Mouse (Mus musculus) myocyte (in vitro differentiated cells): ENCODE measurements at regions not wholly inside any gene's neighbourhood (a gene's known extent, or its start where the extent isn't known, plus 50 kb on each side); places are given as distances from the start of the nearest gene placed in this dataset.

ENCODE experiments used
- CEBPB ChIP-seq: IDR thresholded peaks from 2 replicates; pipeline ENCODE4 v1.6.1; 2011; ENCODE audit warnings: mild to moderate bottlenecking, moderate library complexity; ENCODE audit not compliant: poor library complexity, insufficient read depth, severe bottlenecking
- MYOD1 ChIP-seq, 3 experiments: IDR thresholded peaks; one replicate each; pipeline ENCODE4 v1.6.1; 2011; ENCODE audit warnings: control low read depth in 2 of 3, low read depth in 2 of 3, mild to moderate bottlenecking in 2 of 3, moderate library complexity in 1 of 3; ENCODE audit not compliant: insufficient read length in 2 of 3, control insufficient read depth in 1 of 3
- POLR2A ChIP-seq: IDR thresholded peaks from one replicate; pipeline ENCODE4 v1.6.1; 2011; ENCODE audit warnings: low read depth, mild to moderate bottlenecking, control low read depth, moderate library complexity; ENCODE audit not compliant: insufficient read length

DNA sequence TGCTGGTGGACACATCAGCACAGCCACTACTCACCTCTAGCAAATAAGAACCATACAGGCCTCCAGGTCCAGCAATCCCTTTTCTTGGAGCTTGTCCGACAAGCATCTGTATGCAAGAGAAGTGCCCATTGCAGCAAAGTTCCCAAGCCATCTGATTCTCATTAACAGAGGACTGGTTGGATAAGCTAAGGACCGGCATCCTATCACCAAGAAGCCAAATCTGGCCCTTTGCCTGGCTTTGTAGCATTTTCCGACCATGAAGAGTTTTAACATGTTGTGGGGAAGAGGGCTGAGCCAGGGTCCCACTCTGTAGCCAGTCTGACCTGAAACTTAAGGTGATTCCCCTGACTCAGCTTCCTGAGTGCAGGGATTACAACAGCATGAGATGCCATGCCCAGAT lies 77.1 kb upstream of the Lgalsl start:
- no peak for TF ChIP-seq POLR2A
- TF ChIP-seq MYOD1 (IDR thresholded peaks at IDR 0.05; ENCODE audit: control insufficient read depth in 1 of 3, insufficient read length in 2 of 3, low read depth in 2 of 3) = no peak
- TF ChIP-seq CEBPB = no peak
